Mouse (Mus musculus): Measurements from ENCODE around the gene Itgb1bp2.

Itgb1bp2 gene

GRCm38 (mm10) chrX:101448886-101449475 is at the start of gene Itgb1bp2:
Gene Itgb1bp2, plus strand, starts transcription at chrX:101449088.
- no peak for DNase-seq (ENCODE audit: low read depth, low spot score)

GRCm38 (mm10) chrX:101418946-101419724 is 29.8 kb upstream of the Itgb1bp2 start:
- DNase-seq (ENCODE audit: low read depth, low spot score): peak; percentile 59

DNA sequence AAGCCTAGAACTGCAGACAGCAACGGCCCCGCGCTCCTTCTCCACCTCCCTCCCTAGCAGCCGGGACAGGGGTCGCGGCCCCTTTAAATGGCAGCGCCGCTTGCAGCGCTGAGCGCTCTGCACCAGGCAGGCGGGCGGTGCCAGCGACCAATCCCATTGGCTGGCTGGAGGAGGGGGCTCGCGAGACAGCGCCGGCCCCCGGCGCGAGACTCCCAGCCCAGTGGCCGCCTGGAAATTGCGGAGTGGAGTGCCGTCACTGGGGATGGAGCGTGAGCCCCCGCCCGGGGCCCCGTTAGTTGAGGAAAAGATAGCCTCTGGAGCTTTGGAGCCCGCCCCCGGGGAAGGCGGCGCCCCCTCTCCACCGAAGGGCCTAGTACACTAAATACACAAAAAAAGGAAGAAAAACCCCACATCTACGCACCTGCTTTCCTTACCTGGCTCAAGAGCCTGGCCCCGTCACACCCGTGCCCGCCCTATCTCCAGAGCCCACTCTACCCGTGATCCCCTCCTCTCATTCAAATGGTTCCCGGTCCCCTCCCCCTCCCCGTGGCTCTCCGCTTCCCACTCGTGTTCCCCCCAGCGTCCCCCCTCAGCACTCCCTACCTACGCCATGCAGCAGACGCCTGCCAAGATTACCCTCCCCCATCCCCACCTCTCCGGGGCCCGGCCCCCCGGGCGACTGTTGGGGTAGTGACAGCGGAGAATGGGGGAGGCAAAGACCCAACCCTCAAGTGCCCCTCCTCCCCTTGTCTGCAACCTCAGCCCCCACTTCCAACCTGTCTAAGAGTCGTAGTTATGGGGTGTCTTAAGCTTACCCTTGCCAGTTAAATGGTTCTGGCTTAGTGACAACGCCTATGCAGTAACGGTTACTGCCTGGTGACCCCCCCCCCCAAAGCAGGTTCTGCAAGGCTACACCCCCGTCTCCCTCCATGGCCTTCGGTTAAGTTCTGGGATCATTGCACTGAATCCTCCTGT is 28.9 kb upstream of the Itgb1bp2 start:
- DNase-seq (ENCODE audit: low read depth, low spot score): peak; percentile 96

- no peak for DNase-seq (ENCODE audit: low read depth, low spot score)
Observed at GRCm38 (mm10) chrX:101420700-101421095, 28.2 kb upstream of the Itgb1bp2 start, which contains the start of gene Zmym3. Gene Zmym3, minus strand, starts transcription at chrX:101420849.

- DNase-seq (ENCODE audit: low read depth, low spot score): peak; percentile 10
Observed at GRCm38 (mm10) chrX:101423462-101423861, 25.4 kb upstream of the Itgb1bp2 start.

DNA sequence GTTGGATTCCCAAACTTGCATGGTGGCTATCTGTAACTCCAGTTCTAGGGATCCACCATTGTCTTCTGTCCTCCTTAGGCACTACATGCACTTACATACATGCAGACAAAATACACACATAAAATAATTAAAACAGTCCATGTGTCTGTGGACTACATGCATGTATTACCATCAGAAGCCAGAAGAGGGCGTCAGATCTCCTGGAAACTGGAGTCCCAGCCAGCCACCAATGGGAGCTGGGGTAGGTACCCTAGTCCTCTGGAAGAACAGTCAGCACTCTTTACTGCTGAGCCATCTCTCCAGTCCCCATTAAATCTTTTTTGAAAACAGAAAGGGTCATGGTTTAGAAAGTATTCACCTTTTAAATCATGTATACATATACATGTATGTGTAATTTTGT is 21.1 kb upstream of the Itgb1bp2 start:
- DNase-seq (ENCODE audit: low read depth, low spot score): peak; percentile 14

GRCm38 (mm10) chrX:101428785-101429141 is 20.1 kb upstream of the Itgb1bp2 start:
- no peak for DNase-seq (ENCODE audit: low read depth, low spot score)

GRCm38 (mm10) chrX:101429142-101429949 is 19.5 kb upstream of the Itgb1bp2 start, which contains the start of gene Nono:
Gene Nono, plus strand, starts transcription at chrX:101429318.
- peak; percentile 99 for DNase-seq (ENCODE audit: low read depth, low spot score)

GRCm38 (mm10) chrX:101429976-101430375 is 18.9 kb upstream of the Itgb1bp2 start:
- no peak for DNase-seq (ENCODE audit: low read depth, low spot score)

DNA sequence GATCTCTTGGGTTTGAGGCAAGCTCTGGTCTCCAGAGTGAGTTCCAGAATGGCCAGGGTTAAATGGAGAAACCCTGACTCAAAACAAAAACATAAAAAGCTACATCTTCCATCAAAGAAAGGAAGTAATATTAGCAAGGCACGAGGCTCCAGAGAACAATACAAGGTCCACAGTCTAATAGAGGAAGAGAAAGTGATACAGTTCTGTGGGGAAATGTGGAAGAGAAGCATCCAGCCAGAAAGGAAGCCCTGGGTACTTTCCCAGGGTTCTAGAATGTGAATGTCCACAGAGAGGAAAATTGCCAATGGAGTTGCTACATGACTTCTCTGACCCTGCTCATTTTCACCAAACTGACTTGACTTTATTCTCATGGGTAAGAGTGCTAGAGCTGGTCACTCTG is 2.3 kb downstream of the Itgb1bp2 start:
- no peak for DNase-seq (ENCODE audit: low read depth, low spot score)

- no peak for DNase-seq (ENCODE audit: low read depth, low spot score)
Observed at GRCm38 (mm10) chrX:101451591-101451990, 2.7 kb downstream of the Itgb1bp2 start.

- DNase-seq (ENCODE audit: low read depth, low spot score): no peak
Observed at GRCm38 (mm10) chrX:101472202-101472601, 23.3 kb downstream of the Itgb1bp2 start.

DNA sequence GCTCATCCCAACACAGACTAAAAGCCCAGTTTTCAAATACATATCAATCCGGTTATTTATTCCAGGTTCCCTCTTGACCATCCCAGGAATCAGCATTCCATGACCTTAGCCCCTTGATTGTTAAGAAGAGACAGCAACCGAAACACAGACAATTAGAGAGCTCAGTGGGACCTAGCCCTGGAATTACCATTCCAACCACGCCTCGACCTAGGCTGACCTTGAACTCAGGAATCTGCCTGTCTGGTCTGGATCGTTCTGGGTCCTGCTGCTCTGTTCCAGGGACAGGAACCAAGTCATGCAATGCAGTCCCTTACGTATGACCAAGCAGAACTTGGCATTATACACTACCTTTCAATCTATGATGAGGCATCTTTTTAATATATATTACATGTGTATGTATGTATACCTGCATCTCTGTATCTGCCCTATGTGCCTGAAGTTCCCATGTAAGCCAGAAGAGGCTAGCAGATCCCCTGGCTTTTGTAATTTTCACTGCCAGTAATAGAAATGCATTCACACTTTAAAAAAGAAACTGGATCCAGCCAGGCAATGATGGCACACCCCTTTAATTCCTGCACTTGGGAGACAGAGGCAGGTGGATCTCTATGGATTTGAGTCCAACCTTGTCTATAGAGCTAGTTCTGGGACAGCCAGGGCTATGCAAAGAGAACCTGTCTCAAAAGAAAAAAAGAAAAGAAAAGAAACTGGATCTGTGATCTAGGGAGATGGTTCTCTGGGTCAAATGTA is 32.9 kb downstream of the Itgb1bp2 start:
- DNase-seq (ENCODE audit: low read depth, low spot score): no peak

- peak; percentile 88 for DNase-seq (ENCODE audit: low read depth, low spot score)
Observed at GRCm38 (mm10) chrX:101486487-101487152, 37.7 kb downstream of the Itgb1bp2 start.

Measured in brain, adult 2 months (tissue).